Mouse (Mus musculus) hindbrain, embryonic 11.5 days (tissue): ENCODE results near the gene Sf3b4. TPM values are rescaled to one million over a fixed set of nuclear protein-coding genes. Genes with fewer than 3 reads are reported as not detected.
A peak's percentile ranks its signal among the peaks of the same experiment; 100 is the strongest.

Experiments used
- ATAC-seq: fragments of 200-750 bp; cut with Nextera tagmentation; 2 replicates; pipeline ENCODE4 v1.8.0; 2017; ENCODE audit warnings: mild to moderate bottlenecking, moderate TSS enrichment, moderate library complexity; ENCODE audit not compliant: low FRiP score
- DNase-seq: peaks from one replicate; pipeline ENCODE4 v3.0.0-alpha.2; 2015; ENCODE audit warnings: low spot score
- H3K27ac ChIP-seq: fragments of 300-500 bp; sonication (generic); 2 replicates; pipeline ENCODE4 v1.5.1; 2014; ENCODE audit warnings: mild to moderate bottlenecking, low read depth, low read length
- H3K27me3 ChIP-seq: fragments of 300-500 bp; sonication (generic); 2 replicates; pipeline ENCODE4 v1.6.1; 2014; ENCODE audit warnings: mild to moderate bottlenecking, low read length, moderate library complexity, mixed read lengths; ENCODE audit not compliant: control insufficient read depth, insufficient read depth
- H3K36me3 ChIP-seq: fragments of 300-500 bp; sonication (generic); 2 replicates; pipeline ENCODE4 v1.6.1; 2014; ENCODE audit warnings: mild to moderate bottlenecking, low read length, moderate library complexity, mixed read lengths; ENCODE audit not compliant: control insufficient read depth, insufficient read depth
- H3K4me1 ChIP-seq: fragments of 300-500 bp; sonication (generic); replicated peaks from 2 replicates; pipeline ENCODE4 v1.6.1; 2014; ENCODE audit warnings: low read length, mixed read lengths; ENCODE audit not compliant: control insufficient read depth, insufficient read depth
- H3K4me2 ChIP-seq: fragments of 300-500 bp; sonication (generic); replicated peaks from 2 replicates; pipeline ENCODE4 v1.6.1; 2014; ENCODE audit warnings: mild to moderate bottlenecking, low read depth, low read length
- H3K4me3 ChIP-seq: fragments of 300-500 bp; sonication (generic); 2 replicates; pipeline ENCODE4 v1.5.1; 2014; ENCODE audit warnings: low read depth, low read length
- H3K9ac ChIP-seq: fragments of 300-500 bp; sonication (generic); 2 replicates; pipeline ENCODE4 v1.6.1; 2014; ENCODE audit warnings: low read depth, low read length
- H3K9me3 ChIP-seq: fragments of 300-500 bp; sonication (generic); 2 replicates; pipeline ENCODE4 v1.6.1; 2016; ENCODE audit warnings: low read length; ENCODE audit not compliant: control insufficient read depth
- WGBS: fragments of 180-500 bp; shearing (Covaris S2); extraction: QIAGEN DNeasy Blood & Tissue Kit; methylation state at CpG from one replicate; pipeline ENCODE4 v1.1.7; 2014; 5-methylcytosine and 5-hydroxymethylcytosine counted together
- polyA plus RNA-seq: library from polyadenylated mRNA; unstranded; fragments of >200 nt; fragmentation: Nextera tagmentation; extraction: Ambion mirVana; gene quantifications from 2 replicates; pipeline ENCODE4 v1.2.1, GENCODE M21; 2014

Sf3b4 gene
- polyA plus RNA-seq, result 187 and 199 TPM in 2 replicates

GRCm38 (mm10) chr3:96172197-96173178 is at the start of gene Sf3b4:
Gene Sf3b4 (plus strand): TSS chr3:96172332.
- peak; percentile 93 for DNase-seq
- peak; percentile 94 for ATAC-seq
- no peaks in the 10 kb centered on the region for H3K27me3 ChIP-seq
- peaks cover 9% of the 10 kb centered on the region for H3K36me3 ChIP-seq
- H3K4me3 ChIP-seq, result peak within 1 kb of the TSS; percentile 93
- peaks cover 4% of the 10 kb centered on the region; the same call in 1 of the 2 replicates for H3K4me1 ChIP-seq
- WGBS, result under 1% methylated on average over 58 of the region's 58 CpGs
- peak within 1 kb of the TSS; percentile 94 for H3K9ac ChIP-seq
- H3K27ac ChIP-seq, result peak within 1 kb of the TSS; percentile 97
- no peaks in the 10 kb centered on the region for H3K9me3 ChIP-seq
- peak within 1 kb of the TSS; percentile 88 for H3K4me2 ChIP-seq

- no peak overlapping the region for H3K4me3 ChIP-seq
- no peaks in the 10 kb centered on the region for H3K4me1 ChIP-seq
- H3K9me3 ChIP-seq, result no peaks in the 10 kb centered on the region
- no peak overlapping the region for H3K4me2 ChIP-seq
- H3K9ac ChIP-seq, result no peak overlapping the region
- DNase-seq (no peak), ATAC-seq (no peak)
- no peaks in the 10 kb centered on the region for H3K27me3 ChIP-seq
- H3K36me3 ChIP-seq, result no peaks in the 10 kb centered on the region
- WGBS, result 93% methylated on average over 5 of the region's 5 CpGs
- H3K27ac ChIP-seq, result no peak overlapping the region
Measured at GRCm38 (mm10) chr3:96124235-96124634, 47.9 kb upstream of the Sf3b4 start.

GRCm38 (mm10) chr3:96128128-96128527 is 44.0 kb upstream of the Sf3b4 start:
- Histone ChIP-seq H3K36me3 (no peaks in the 10 kb centered on the region), H3K9ac (no peak overlapping the region), H3K4me3 (no peak overlapping the region), H3K4me2 (no peak overlapping the region), H3K4me1 (no peaks in the 10 kb centered on the region), H3K27me3 (no peaks in the 10 kb centered on the region), H3K9me3 (no peaks in the 10 kb centered on the region), H3K27ac (no peak overlapping the region)
- no peak for ATAC-seq
- no peak for DNase-seq

- no peak overlapping the region for H3K4me3 ChIP-seq
- H3K4me2 ChIP-seq, result no peak overlapping the region
- DNase-seq (no peak), ATAC-seq (no peak)
- H3K9me3 ChIP-seq, result no peaks in the 10 kb centered on the region
- WGBS, result 83% methylated on average over 3 of the region's 3 CpGs
- H3K27ac ChIP-seq, result no peak overlapping the region
- H3K9ac ChIP-seq, result no peak overlapping the region
- no peaks in the 10 kb centered on the region for H3K36me3 ChIP-seq
- H3K27me3 ChIP-seq, result no peaks in the 10 kb centered on the region
- H3K4me1 ChIP-seq, result no peaks in the 10 kb centered on the region
Measured at GRCm38 (mm10) chr3:96132478-96132877, 39.7 kb upstream of the Sf3b4 start.

- Histone ChIP-seq H3K36me3 (no peaks in the 10 kb centered on the region), H3K4me1 (no peaks in the 10 kb centered on the region), H3K27ac (no peak overlapping the region), H3K9me3 (no peaks in the 10 kb centered on the region), H3K4me2 (no peak overlapping the region), H3K9ac (no peak overlapping the region), H3K4me3 (no peak overlapping the region), H3K27me3 (no peaks in the 10 kb centered on the region)
- 71% methylated on average over 11 of the region's 11 CpGs for WGBS
- DNase-seq, result no peak
- ATAC-seq, result no peak
Measured at GRCm38 (mm10) chr3:96133327-96133905, 38.7 kb upstream of the Sf3b4 start.

GRCm38 (mm10) chr3:96135011-96135410 is 37.1 kb upstream of the Sf3b4 start:
- Histone ChIP-seq H3K4me1 (no peaks in the 10 kb centered on the region), H3K9me3 (no peaks in the 10 kb centered on the region), H3K4me2 (no peak overlapping the region), H3K27ac (no peak overlapping the region), H3K4me3 (no peak overlapping the region), H3K27me3 (no peaks in the 10 kb centered on the region), H3K36me3 (no peaks in the 10 kb centered on the region), H3K9ac (no peak overlapping the region)
- no peak for ATAC-seq
- 81% methylated on average over 3 of the region's 3 CpGs for WGBS
- no peak for DNase-seq

- no peak overlapping the region for H3K4me3 ChIP-seq
- ATAC-seq, result no peak
- no peaks in the 10 kb centered on the region for H3K27me3 ChIP-seq
- H3K4me2 ChIP-seq, result no peak overlapping the region
- peak; percentile 70 for DNase-seq
- no peaks in the 10 kb centered on the region for H3K9me3 ChIP-seq
- no peak overlapping the region for H3K9ac ChIP-seq
- H3K36me3 ChIP-seq, result no peaks in the 10 kb centered on the region; the same call in 1 of the 2 replicates
- WGBS, result 32% methylated on average over 5 of the region's 5 CpGs
- no peak overlapping the region for H3K27ac ChIP-seq
- no peaks in the 10 kb centered on the region for H3K4me1 ChIP-seq
Measured at GRCm38 (mm10) chr3:96147950-96148349, 24.2 kb upstream of the Sf3b4 start.

GRCm38 (mm10) chr3:96151836-96152235 is 20.3 kb upstream of the Sf3b4 start:
- Histone ChIP-seq H3K36me3 (no peaks in the 10 kb centered on the region; the same call in 1 of the 2 replicates), H3K9me3 (no peaks in the 10 kb centered on the region), H3K4me3 (no peak overlapping the region), H3K27ac (no peak overlapping the region), H3K27me3 (no peaks in the 10 kb centered on the region), H3K4me1 (no peaks in the 10 kb centered on the region), H3K4me2 (no peak overlapping the region), H3K9ac (no peak overlapping the region)
- WGBS, result 90% methylated on average over 7 of the region's 7 CpGs
- no peak for DNase-seq
- ATAC-seq, result no peak
